Mouse (Mus musculus): ENCODE results near the gene Spock2. TPM values are rescaled to one million over a fixed set of nuclear protein-coding genes. Genes with fewer than 3 reads are reported as not detected.
"Not testable (repeated sequence)": the region's sequence is repeated elsewhere in the genome, so short reads cannot be mapped to it uniquely, and the experiment has no call there.

Spock2 gene
- polyA plus RNA-seq, 1 experiment from 2014 or later: 51.3 TPM

DNA sequence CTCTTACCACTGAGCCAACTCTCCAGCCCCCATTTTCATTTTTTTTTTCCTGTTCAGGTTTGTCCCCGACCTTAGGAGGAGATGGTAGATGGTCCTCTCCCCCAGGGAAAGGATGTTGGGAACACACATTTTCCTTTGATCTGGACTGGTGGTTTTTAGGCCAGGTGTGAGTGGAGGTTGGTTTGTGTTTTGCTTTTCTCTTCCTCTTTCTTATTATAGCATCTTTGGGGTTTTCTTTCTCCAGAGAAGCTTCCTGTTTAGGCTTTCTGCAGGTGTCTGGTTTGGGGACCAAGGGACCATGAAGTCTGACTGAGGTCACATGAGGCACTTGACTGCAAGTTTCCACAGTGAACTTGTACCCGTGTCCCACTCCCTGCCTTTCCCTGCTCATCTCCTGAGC, 62.3 kb downstream of the Spock2 start:
- WGBS: 82% methylated on average over 2 of the region's 2 CpGs
- no peak overlapping the region for H3K4me3 ChIP-seq (ENCODE audit: low read length)

DNA sequence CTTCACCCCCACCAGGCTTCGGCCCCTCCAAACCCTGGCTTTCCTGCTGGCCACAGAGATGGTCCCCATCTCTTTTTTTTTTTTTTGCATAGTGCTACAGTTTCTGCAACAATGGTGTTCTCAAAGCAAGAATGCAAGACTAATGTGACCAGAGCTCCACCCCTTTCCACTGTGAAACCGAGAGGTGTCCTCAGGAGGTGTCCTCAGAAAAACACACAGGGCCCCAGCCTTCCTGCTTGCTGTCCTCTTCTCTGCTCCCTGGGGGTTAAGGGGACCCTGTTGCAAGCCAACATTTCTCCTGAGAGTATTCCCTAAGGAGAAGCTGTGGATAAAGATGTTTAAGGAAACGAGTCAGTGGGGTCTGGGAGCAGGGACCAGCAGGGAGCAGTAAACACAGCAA, 62.9 kb downstream of the Spock2 start:
- Histone ChIP-seq H3K27me3 (ENCODE audit: control insufficient read depth, insufficient read depth, low read length) (no peaks in the 10 kb centered on the region), H3K4me1 (ENCODE audit: control insufficient read depth, insufficient read depth, low read length) (peaks cover 6% of the 10 kb centered on the region; the same call in 1 of the 2 replicates), H3K27ac (ENCODE audit: low read depth, low read length) (no peak overlapping the region), H3K9ac (ENCODE audit: low read depth, low read length) (no peak overlapping the region), H3K4me3 (ENCODE audit: low read length) (no peak overlapping the region), H3K9me3 (ENCODE audit: control insufficient read depth, low read length) (no peaks in the 10 kb centered on the region; the same call in 1 of the 2 replicates), H3K36me3 (ENCODE audit: control insufficient read depth, insufficient read depth, low read length) (no peaks in the 10 kb centered on the region), H3K4me2 (replicated peaks; ENCODE audit: low read depth, low read length) (no peak overlapping the region)
- no peak for ATAC-seq (ENCODE audit: low FRiP score, low TSS enrichment)
- WGBS: 70% methylated on average over 3 of the region's 3 CpGs

More for the DNA sequence above, 62.3 kb downstream of the Spock2 start:
- Histone ChIP-seq H3K27ac (ENCODE audit: low read depth, low read length) (no peak overlapping the region), H3K4me2 (replicated peaks; ENCODE audit: low read depth, low read length) (no peak overlapping the region), H3K9me3 (ENCODE audit: control insufficient read depth, low read length) (no peaks in the 10 kb centered on the region; the same call in 1 of the 2 replicates), H3K9ac (ENCODE audit: low read depth, low read length) (no peak overlapping the region), H3K27me3 (ENCODE audit: control insufficient read depth, insufficient read depth, low read length) (no peaks in the 10 kb centered on the region), H3K36me3 (ENCODE audit: control insufficient read depth, insufficient read depth, low read length) (no peaks in the 10 kb centered on the region), H3K4me1 (ENCODE audit: control insufficient read depth, insufficient read depth, low read length) (peaks cover 6% of the 10 kb centered on the region; the same call in 1 of the 2 replicates)
- ATAC-seq (ENCODE audit: low FRiP score, low TSS enrichment): no peak

DNA sequence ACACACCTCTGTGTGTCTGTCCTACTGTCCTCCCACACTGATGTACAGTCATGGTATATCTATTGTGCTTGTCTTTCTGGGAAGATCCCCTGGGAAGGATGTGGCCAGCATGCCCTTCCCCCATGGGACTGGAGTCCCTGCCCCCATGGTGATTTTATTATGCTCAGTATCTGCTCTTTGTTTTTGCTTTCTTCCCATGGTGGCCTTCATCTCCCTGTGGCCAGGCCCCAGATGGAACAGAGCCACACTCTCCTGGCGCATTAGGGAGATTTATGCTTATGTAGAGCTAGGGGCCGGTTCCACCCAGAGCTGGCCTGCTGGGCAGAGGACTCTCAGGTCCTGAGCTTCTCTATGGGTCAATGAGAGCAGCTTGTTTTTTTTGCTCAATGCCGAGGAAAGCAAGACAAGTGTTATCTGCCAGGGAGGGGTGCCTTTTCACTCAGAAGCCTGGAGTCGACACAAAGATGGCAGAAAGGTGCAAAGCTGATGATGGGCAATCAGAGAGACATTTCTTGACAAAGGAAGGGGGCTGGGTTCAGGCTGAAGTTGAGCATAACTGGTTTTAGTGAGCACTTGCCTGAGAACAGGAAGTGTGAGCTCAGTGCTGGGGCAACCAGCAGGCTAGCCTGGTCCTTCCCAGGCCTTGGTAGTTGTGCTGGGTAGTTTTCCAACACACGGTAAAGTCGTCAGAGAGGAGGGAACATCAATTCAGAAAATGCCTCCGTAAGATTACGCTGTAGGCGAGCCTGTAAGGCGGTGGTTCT, 64.5 kb downstream of the Spock2 start:
- Histone ChIP-seq H3K27me3 (ENCODE audit: control insufficient read depth, insufficient read depth, low read length) (no peaks in the 10 kb centered on the region), H3K9ac (ENCODE audit: low read depth, low read length) (no peak overlapping the region), H3K36me3 (ENCODE audit: control insufficient read depth, insufficient read depth, low read length) (no peaks in the 10 kb centered on the region), H3K4me1 (ENCODE audit: control insufficient read depth, insufficient read depth, low read length) (peaks cover 6% of the 10 kb centered on the region; the same call in 1 of the 2 replicates), H3K4me2 (replicated peaks; ENCODE audit: low read depth, low read length) (no peak overlapping the region), H3K4me3 (ENCODE audit: low read length) (no peak overlapping the region), H3K9me3 (ENCODE audit: control insufficient read depth, low read length) (no peaks in the 10 kb centered on the region; the same call in 1 of the 2 replicates), H3K27ac (ENCODE audit: low read depth, low read length) (no peak overlapping the region)
- 56% methylated on average over 10 of the region's 10 CpGs for whole genome bisulfite sequencing
- ATAC-seq (ENCODE audit: low FRiP score, low TSS enrichment): no peak

GRCm38 (mm10) chr10:60171368-60171767, 65.3 kb downstream of the Spock2 start:
- H3K4me3 ChIP-seq (ENCODE audit: low read length): no peak overlapping the region
- 95% methylated on average over 5 of the region's 5 CpGs for WGBS
- no peak overlapping the region for H3K27ac ChIP-seq (ENCODE audit: low read depth, low read length)
- no peaks in the 10 kb centered on the region for H3K27me3 ChIP-seq (ENCODE audit: control insufficient read depth, insufficient read depth, low read length)
- H3K4me2 ChIP-seq (replicated peaks; ENCODE audit: low read depth, low read length): no peak overlapping the region
- H3K36me3 ChIP-seq (ENCODE audit: control insufficient read depth, insufficient read depth, low read length): no peaks in the 10 kb centered on the region
- no peak for ATAC-seq (ENCODE audit: low FRiP score, low TSS enrichment)
- no peak overlapping the region for H3K9ac ChIP-seq (ENCODE audit: low read depth, low read length)
- peaks cover 6% of the 10 kb centered on the region; the same call in 1 of the 2 replicates for H3K4me1 ChIP-seq (ENCODE audit: control insufficient read depth, insufficient read depth, low read length)
- H3K9me3 ChIP-seq (ENCODE audit: control insufficient read depth, low read length): no peaks in the 10 kb centered on the region; the same call in 1 of the 2 replicates

DNA sequence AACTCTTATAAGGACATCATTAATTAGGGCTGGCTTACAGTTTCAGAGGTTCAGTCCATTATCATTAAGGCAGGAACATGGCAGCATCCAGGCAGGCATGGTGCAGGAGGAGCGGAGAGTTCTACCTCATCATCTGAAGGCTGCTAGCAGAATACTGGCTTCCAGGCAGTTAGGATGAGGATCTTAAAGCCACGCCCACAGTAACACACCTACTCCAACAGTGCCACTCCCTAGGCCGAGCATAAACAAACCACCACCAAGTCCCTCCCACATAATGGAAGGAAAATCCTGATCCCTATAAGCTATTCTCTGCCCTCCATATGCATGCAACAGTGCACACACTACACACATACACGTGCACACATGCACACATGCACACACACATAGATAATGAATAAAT, 66.3 kb downstream of the Spock2 start:
- 90% methylated on average over 4 of the region's 4 CpGs for WGBS
- Histone ChIP-seq H3K4me3 (ENCODE audit: low read length) (no peak overlapping the region), H3K27me3 (ENCODE audit: control insufficient read depth, insufficient read depth, low read length) (no peaks in the 10 kb centered on the region), H3K9me3 (ENCODE audit: control insufficient read depth, low read length) (no peaks in the 10 kb centered on the region; the same call in 1 of the 2 replicates), H3K4me1 (ENCODE audit: control insufficient read depth, insufficient read depth, low read length) (peaks cover 6% of the 10 kb centered on the region; the same call in 1 of the 2 replicates), H3K9ac (ENCODE audit: low read depth, low read length) (no peak overlapping the region), H3K27ac (ENCODE audit: low read depth, low read length) (no peak overlapping the region), H3K36me3 (ENCODE audit: control insufficient read depth, insufficient read depth, low read length) (no peaks in the 10 kb centered on the region), H3K4me2 (replicated peaks; ENCODE audit: low read depth, low read length) (no peak overlapping the region)
- ATAC-seq (ENCODE audit: low FRiP score, low TSS enrichment): no peak

DNA sequence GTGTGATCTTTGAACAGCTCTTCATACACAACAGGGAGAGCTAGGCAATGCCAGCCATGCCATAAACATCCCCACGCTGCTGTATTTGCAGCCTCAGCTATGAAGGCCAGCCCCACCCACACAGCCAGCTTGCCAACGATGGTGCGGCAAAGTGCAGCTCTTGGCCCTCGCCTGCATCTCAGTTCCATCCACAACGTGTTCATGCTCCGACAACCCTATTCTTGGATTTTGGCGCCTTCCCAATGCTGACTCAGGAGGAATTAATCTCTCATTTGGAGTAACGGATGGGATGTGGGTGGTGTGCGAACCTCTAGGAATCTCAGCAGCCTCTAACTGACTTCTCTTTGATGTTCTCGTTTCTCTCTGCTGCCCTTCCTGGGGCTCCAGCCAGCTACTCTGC, 67.0 kb downstream of the Spock2 start:
- Histone ChIP-seq H3K27ac (ENCODE audit: low read depth, low read length) (no peak overlapping the region), H3K4me1 (ENCODE audit: control insufficient read depth, insufficient read depth, low read length) (peaks cover 6% of the 10 kb centered on the region; the same call in 1 of the 2 replicates), H3K4me3 (ENCODE audit: low read length) (no peak overlapping the region), H3K36me3 (ENCODE audit: control insufficient read depth, insufficient read depth, low read length) (no peaks in the 10 kb centered on the region), H3K9me3 (ENCODE audit: control insufficient read depth, low read length) (no peaks in the 10 kb centered on the region), H3K4me2 (replicated peaks; ENCODE audit: low read depth, low read length) (no peak overlapping the region), H3K27me3 (ENCODE audit: control insufficient read depth, insufficient read depth, low read length) (no peaks in the 10 kb centered on the region), H3K9ac (ENCODE audit: low read depth, low read length) (no peak overlapping the region)
- 66% methylated on average over 10 of the region's 10 CpGs for WGBS
- ATAC-seq (ENCODE audit: low FRiP score, low TSS enrichment): no peak

DNA sequence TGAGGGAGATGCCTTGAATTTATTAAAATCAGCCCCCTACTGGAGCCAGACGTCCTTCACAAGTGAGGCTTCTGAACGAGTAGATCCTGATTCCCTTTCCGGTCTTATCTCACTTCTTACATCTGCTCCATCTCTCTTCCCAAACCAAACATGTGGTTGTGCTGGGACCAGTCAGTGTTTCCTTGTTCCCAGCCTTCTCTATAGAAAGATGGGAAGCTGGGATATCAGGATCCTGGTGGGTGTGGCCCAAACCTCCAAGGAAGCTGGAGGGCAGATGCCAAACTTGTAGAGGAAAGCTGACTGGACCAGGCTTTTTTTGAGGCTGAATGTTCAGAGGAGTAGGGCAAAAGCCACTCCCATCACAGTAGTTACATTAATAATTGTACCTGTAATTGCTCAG, 68.5 kb downstream of the Spock2 start:
- Histone ChIP-seq H3K4me3 (ENCODE audit: low read length) (no peak overlapping the region), H3K36me3 (ENCODE audit: control insufficient read depth, insufficient read depth, low read length) (no peaks in the 10 kb centered on the region), H3K4me1 (ENCODE audit: control insufficient read depth, insufficient read depth, low read length) (peaks cover 6% of the 10 kb centered on the region; the same call in 1 of the 2 replicates), H3K9ac (ENCODE audit: low read depth, low read length) (no peak overlapping the region), H3K27ac (ENCODE audit: low read depth, low read length) (no peak overlapping the region), H3K9me3 (ENCODE audit: control insufficient read depth, low read length) (no peaks in the 10 kb centered on the region), H3K27me3 (ENCODE audit: control insufficient read depth, insufficient read depth, low read length) (no peaks in the 10 kb centered on the region), H3K4me2 (replicated peaks; ENCODE audit: low read depth, low read length) (no peak overlapping the region)
- WGBS: 75% methylated on average over 3 of the region's 3 CpGs
- no peak for ATAC-seq (ENCODE audit: low FRiP score, low TSS enrichment)

DNA sequence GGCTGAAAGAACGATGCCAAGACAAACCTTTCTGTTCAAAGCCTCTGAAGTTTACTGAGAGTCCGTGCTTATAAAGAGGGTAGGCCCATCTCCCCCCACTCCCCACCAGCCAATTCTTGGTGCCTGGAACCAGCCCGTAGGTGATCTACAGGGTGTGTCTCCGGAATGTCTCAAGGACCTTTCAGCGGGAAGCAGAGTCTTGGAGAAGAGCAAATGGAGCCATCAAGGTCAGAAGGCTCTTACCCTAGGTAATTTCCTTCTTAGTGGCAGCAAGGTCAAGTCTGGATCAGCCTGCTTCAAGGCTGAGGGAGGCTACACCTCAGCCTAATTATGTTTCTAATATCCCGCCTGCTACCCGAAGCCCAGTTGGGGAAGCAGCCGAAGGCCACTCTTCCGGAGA, 69.3 kb downstream of the Spock2 start:
- not testable (repeated sequence) for H3K36me3 ChIP-seq (ENCODE audit: control insufficient read depth, insufficient read depth, low read length); H3K4me3 ChIP-seq (ENCODE audit: low read length); H3K9me3 ChIP-seq (ENCODE audit: control insufficient read depth, low read length); H3K4me2 ChIP-seq (replicated peaks; ENCODE audit: low read depth, low read length); ATAC-seq (ENCODE audit: low FRiP score, low TSS enrichment); H3K9ac ChIP-seq (ENCODE audit: low read depth, low read length); H3K27ac ChIP-seq (ENCODE audit: low read depth, low read length); H3K27me3 ChIP-seq (ENCODE audit: control insufficient read depth, insufficient read depth, low read length); H3K4me1 ChIP-seq (ENCODE audit: control insufficient read depth, insufficient read depth, low read length)
- WGBS: 90% methylated on average over 9 of the region's 9 CpGs
